8 mouse cellular contexts compared by ENCODE assay signal in genomic region chr19:43689419-43690246, GRCm38 (mm10). TPM values are rescaled to one million over a fixed set of nuclear protein-coding genes. Genes with fewer than 3 reads are reported as not detected.
DNase-seq lines count a peak whose midpoint lies in the region; ATAC-seq and TF ChIP-seq lines count a peak whose summit lies in the region.

Gene Entpd7 (plus strand): TSS chr19:43689672.

- peaks cover 12% of the 10 kb centered on the region for H3K36me3 ChIP-seq in heart, embryonic 10.5 days
- H3K36me3 ChIP-seq in kidney, embryonic 15.5 days: peaks cover 9% of the 10 kb centered on the region; the same call in 1 of the 2 replicates

- peak within 1 kb of the TSS; percentile 97 for H3K4me3 ChIP-seq in bone marrow macrophage, adult 2 months (ENCODE audit: insufficient read depth, low read length)
- peak within 1 kb of the TSS; percentile 84 for H3K4me3 ChIP-seq in embryonic fibroblast, embryonic 13.5 days (ENCODE audit: insufficient read depth, low read length)
- H3K4me3 ChIP-seq in heart, embryonic 10.5 days: peak within 1 kb of the TSS; percentile 77
- H3K4me3 ChIP-seq in kidney, embryonic 15.5 days (replicated peaks): peak within 1 kb of the TSS; percentile 86

- peak within 1 kb of the TSS; percentile 76 for H3K9ac ChIP-seq in kidney, embryonic 15.5 days

- peak; percentile 98 for ATAC-seq in kidney, embryonic 15.5 days (replicated peaks; ENCODE audit: low FRiP score)
- ATAC-seq in monocyte, adult 5-6 weeks (replicated peaks; ENCODE audit: insufficient number of reproducible peaks, low FRiP score, low TSS enrichment, poor library complexity, severe bottlenecking): peak; percentile 97

- peak; percentile 63; the same call in 1 of the 2 replicates for TF ChIP-seq POLR2A in bone marrow macrophage, adult 2 months (IDR thresholded peaks at IDR 0.05; ENCODE audit: borderline replicate concordance, low read depth, low read length)
- peak; percentile 98 for TF ChIP-seq POLR2A in embryonic fibroblast, embryonic 13.5 days (IDR thresholded peaks at IDR 0.05; ENCODE audit: low read depth, low read length)

- H3K27me3 ChIP-seq in heart, embryonic 10.5 days (ENCODE audit: insufficient read depth, poor library complexity, severe bottlenecking): peaks cover 6% of the 10 kb centered on the region; the same call in 1 of the 2 replicates
- no peaks in the 10 kb centered on the region for H3K27me3 ChIP-seq in kidney, embryonic 15.5 days

- no peaks in the 10 kb centered on the region for H3K4me1 ChIP-seq in bone marrow macrophage, adult 2 months (ENCODE audit: control insufficient read depth, insufficient read depth, low read length)
- peaks cover 5% of the 10 kb centered on the region; the same call in 1 of the 2 replicates for H3K4me1 ChIP-seq in embryonic fibroblast, embryonic 13.5 days (ENCODE audit: control insufficient read depth, insufficient read depth, low read length)
- peaks cover 15% of the 10 kb centered on the region for H3K4me1 ChIP-seq in heart, embryonic 10.5 days
- peaks cover 19% of the 10 kb centered on the region for H3K4me1 ChIP-seq in kidney, embryonic 15.5 days

- H3K27ac ChIP-seq in bone marrow macrophage, adult 2 months (ENCODE audit: insufficient read depth, low read depth, low read length): no peak within 1 kb of the TSS
- H3K27ac ChIP-seq in embryonic fibroblast, embryonic 13.5 days (ENCODE audit: insufficient read depth, low read length): peak within 1 kb of the TSS; percentile 6
- peak within 1 kb of the TSS; percentile 70 for H3K27ac ChIP-seq in heart, embryonic 10.5 days
- H3K27ac ChIP-seq in kidney, embryonic 15.5 days: peak within 1 kb of the TSS; percentile 73

- 0 out of 2 replicates have a peak, but pooled peaks cover 2% of the 10 kb centered on the region for H3K9me3 ChIP-seq in heart, embryonic 10.5 days
- H3K9me3 ChIP-seq in kidney, embryonic 15.5 days (replicated peaks): no peaks in the 10 kb centered on the region

- WGBS in heart, embryonic 10.5 days: under 1% methylated on average over 60 of the region's 60 CpGs
- under 1% methylated on average over 60 of the region's 60 CpGs for WGBS in kidney, embryonic 15.5 days

- DNase-seq in A20 (ENCODE audit: low read depth, low spot score) (peak; percentile 96), liver (peak; percentile 96)
- DNase-seq in heart, embryonic 10.5 days (ENCODE audit: low spot score): peak; percentile 99
- peak; percentile 94 to 96 for DNase-seq in spleen, postnatal 4 days (ENCODE audit: low spot score in 2 of 2)

- TF ChIP-seq CTCF in bone marrow macrophage, adult 2 months (IDR thresholded peaks at IDR 0.05; ENCODE audit: low read depth, low read length): no peak
- no peak for TF ChIP-seq CTCF in embryonic fibroblast, embryonic 13.5 days (IDR thresholded peaks at IDR 0.05; ENCODE audit: borderline replicate concordance, insufficient read depth, low read length)

- peak within 1 kb of the TSS; percentile 73 for H3K4me2 ChIP-seq in kidney, embryonic 15.5 days

RNA-seq across cellular contexts. Expression of gene Entpd7, which starts in this region (rescaled TPM):
- polyA plus RNA-seq in bone marrow macrophage, adult 2 months (2012; ENCODE audit: insufficient read depth, insufficient read length, missing spikeins): 23.4 and 26.1 TPM in 2 replicates
- 12.8 and 15.2 TPM in 2 replicates for polyA plus RNA-seq in embryonic fibroblast, embryonic 13.5 days (2011; ENCODE audit: insufficient read length, low read depth, missing spikeins)
- 7.7 and 7.9 TPM in 2 replicates for polyA plus RNA-seq in heart, embryonic 10.5 days (2016; fragmentation: Nextera tagmentation; extraction: Ambion mirVana)
- polyA plus RNA-seq in kidney, embryonic 15.5 days (2015; fragmentation: Nextera tagmentation; extraction: Ambion mirVana): 12.3 and 14.4 TPM in 2 replicates
- 1.5 to 10.0 TPM (median 6.4 TPM) in 3 replicates for total RNA-seq in monocyte, adult 5-6 weeks (2017)
